Mouse (Mus musculus) thymus, adult 2 months (tissue): ENCODE measurements around the gene Spata32. TPM values are rescaled to one million over a fixed set of nuclear protein-coding genes. Genes with fewer than 3 reads are reported as not detected.

ENCODE experiments used
- DNase-seq: peaks from one replicate; pipeline ENCODE4 v3.0.0; 2021
- H3K27ac ChIP-seq: fragments of 200-500 bp; 2 replicates; pipeline ENCODE4 v1.5.1; 2012; ENCODE audit warnings: low read length, control low read depth; ENCODE audit not compliant: control insufficient read depth, insufficient read depth
- H3K27me3 ChIP-seq: fragments of 200-500 bp; 2 replicates; pipeline ENCODE4 v1.6.1; 2012; ENCODE audit warnings: mild to moderate bottlenecking, low read length, moderate library complexity, mixed read lengths; ENCODE audit not compliant: control insufficient read depth, insufficient read depth
- H3K36me3 ChIP-seq: fragments of 200-500 bp; 2 replicates; pipeline ENCODE4 v1.6.1; 2012; ENCODE audit warnings: mild to moderate bottlenecking, low read length, moderate library complexity; ENCODE audit not compliant: control insufficient read depth, insufficient read depth
- H3K4me1 ChIP-seq: fragments of 200-500 bp; replicated peaks from 2 replicates; pipeline ENCODE4 v1.6.1; 2012; ENCODE audit warnings: low read length; ENCODE audit not compliant: control insufficient read depth, insufficient read depth
- H3K4me3 ChIP-seq: fragments of 200-500 bp; 2 replicates; pipeline ENCODE4 v1.5.1; 2012; ENCODE audit warnings: mild to moderate bottlenecking, low read length, control low read depth, moderate library complexity; ENCODE audit not compliant: control insufficient read depth, insufficient read depth
- CTCF ChIP-seq: fragments of 200-500 bp; IDR thresholded peaks from 2 replicates; pipeline ENCODE4 v1.5.1; 2012; ENCODE audit warnings: mild to moderate bottlenecking, control low read depth, low read length, moderate library complexity, borderline replicate concordance; ENCODE audit not compliant: control insufficient read depth, poor library complexity, insufficient read depth; ENCODE audit errors: extremely low read depth
- POLR2A ChIP-seq: fragments of 200-500 bp; IDR thresholded peaks from 2 replicates; pipeline ENCODE4 v1.6.1; 2012; ENCODE audit warnings: mild to moderate bottlenecking, low read length, control low read depth, moderate library complexity; ENCODE audit not compliant: control insufficient read depth, poor library complexity, insufficient read depth; ENCODE audit errors: extremely low read depth
- WGBS: fragments of 180-500 bp; shearing (Covaris S2); methylation state at CpG from one replicate; pipeline ENCODE4 v1.1.7; 2018; 5-methylcytosine and 5-hydroxymethylcytosine counted together
- polyA plus RNA-seq: library from polyadenylated mRNA; depleted of rRNA; stranded (reverse); fragments of >200 nt; gene quantifications from 2 replicates; pipeline ENCODE4 v1.2.3, GENCODE M21; 2012

Spata32 gene
- polyA plus RNA-seq, 1 experiment: not detected

- Histone ChIP-seq H3K4me3 (no peak overlapping the region), H3K27me3 (no peaks in the 10 kb centered on the region), H3K4me1 (peaks cover 15% of the 10 kb centered on the region), H3K36me3 (no peaks in the 10 kb centered on the region), H3K27ac (no peak overlapping the region)
- DNase-seq: no peak
- TF ChIP-seq CTCF: no peak
- no peak for TF ChIP-seq POLR2A
- 60% methylated on average over 4 of the region's 4 CpGs for WGBS
Observed at GRCm38 (mm10) chr11:103246731-103247290, 28.6 kb upstream of the Spata32 start.

- Histone ChIP-seq H3K4me1 (peaks cover 15% of the 10 kb centered on the region), H3K27me3 (no peaks in the 10 kb centered on the region), H3K4me3 (no peak overlapping the region), H3K27ac (no peak overlapping the region), H3K36me3 (no peaks in the 10 kb centered on the region)
- no peak for DNase-seq
- 50% methylated on average over 10 of the region's 10 CpGs for WGBS
- no peak for TF ChIP-seq POLR2A
- TF ChIP-seq CTCF: peak; percentile 12; the same call in 1 of the 2 replicates
Observed at GRCm38 (mm10) chr11:103246081-103246730, 28.0 kb upstream of the Spata32 start.

GRCm38 (mm10) chr11:103244856-103245255 is 26.6 kb upstream of the Spata32 start:
- H3K27me3 ChIP-seq: no peaks in the 10 kb centered on the region
- TF ChIP-seq CTCF (no peak), POLR2A (no peak)
- H3K4me3 ChIP-seq: no peak overlapping the region
- 91% methylated on average over 4 of the region's 4 CpGs for WGBS
- DNase-seq: no peak
- peaks cover 7% of the 10 kb centered on the region; the same call in 1 of the 2 replicates for H3K36me3 ChIP-seq
- H3K27ac ChIP-seq: no peak overlapping the region
- H3K4me1 ChIP-seq: peaks cover 23% of the 10 kb centered on the region

GRCm38 (mm10) chr11:103240740-103241139 is 22.5 kb upstream of the Spata32 start:
- H3K27me3 ChIP-seq: no peaks in the 10 kb centered on the region
- DNase-seq: no peak
- H3K4me3 ChIP-seq: no peak overlapping the region
- H3K27ac ChIP-seq: no peak overlapping the region
- 42% methylated on average over 7 of the region's 7 CpGs for WGBS
- peaks cover 33% of the 10 kb centered on the region for H3K36me3 ChIP-seq
- TF ChIP-seq CTCF (no peak), POLR2A (no peak)
- H3K4me1 ChIP-seq: peaks cover 9% of the 10 kb centered on the region

GRCm38 (mm10) chr11:103237757-103238156 is 19.5 kb upstream of the Spata32 start:
- no peak for DNase-seq
- Histone ChIP-seq H3K27ac (no peak overlapping the region), H3K36me3 (peaks cover 33% of the 10 kb centered on the region), H3K27me3 (no peaks in the 10 kb centered on the region), H3K4me3 (no peak overlapping the region), H3K4me1 (peaks cover 9% of the 10 kb centered on the region)
- TF ChIP-seq CTCF: no peak
- TF ChIP-seq POLR2A: no peak
- WGBS: 96% methylated on average over 9 of the region's 9 CpGs

- Histone ChIP-seq H3K27ac (no peak overlapping the region), H3K4me3 (no peak overlapping the region), H3K27me3 (no peaks in the 10 kb centered on the region), H3K4me1 (peaks cover 9% of the 10 kb centered on the region), H3K36me3 (peaks cover 33% of the 10 kb centered on the region)
- 87% methylated on average over 10 of the region's 10 CpGs for WGBS
- no peak for DNase-seq
- no peak for TF ChIP-seq POLR2A
- TF ChIP-seq CTCF: no peak
Observed at GRCm38 (mm10) chr11:103236903-103237302, 18.7 kb upstream of the Spata32 start.

- WGBS: 92% methylated on average over 6 of the region's 6 CpGs
- H3K27ac ChIP-seq: no peak overlapping the region
Observed at GRCm38 (mm10) chr11:103236431-103236830, 18.2 kb upstream of the Spata32 start.

More at GRCm38 (mm10) chr11:103236431-103236830, 18.2 kb upstream of the Spata32 start:
- peaks cover 33% of the 10 kb centered on the region for H3K36me3 ChIP-seq
- no peak overlapping the region for H3K4me3 ChIP-seq
- H3K27me3 ChIP-seq: no peaks in the 10 kb centered on the region
- no peak for DNase-seq
- H3K4me1 ChIP-seq: peaks cover 9% of the 10 kb centered on the region
- TF ChIP-seq CTCF (no peak), POLR2A (no peak)
